In the genomic region with DNA sequence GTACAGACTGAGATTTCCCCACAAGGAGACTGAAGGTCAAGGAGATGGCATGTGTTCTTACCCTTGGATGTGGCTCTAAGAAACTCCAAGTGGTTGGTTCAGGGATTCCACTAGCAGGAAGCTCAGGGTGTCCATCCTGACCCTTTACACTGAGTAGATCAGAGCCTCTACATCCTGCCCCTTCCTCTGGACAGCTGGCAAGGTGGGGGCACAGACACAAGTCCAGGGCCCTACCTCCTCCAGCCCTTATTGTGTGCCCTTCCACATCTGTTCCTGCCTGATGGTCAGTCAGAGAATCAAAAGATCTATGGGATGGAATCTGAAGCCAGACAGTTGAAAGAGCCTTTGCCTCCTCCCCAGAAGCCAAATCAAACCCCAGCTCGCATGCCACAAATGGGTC, we compare ENCODE assay signal across 11 mouse cellular contexts.
"Had no signal": no experiment of that assay in that cellular context is flagged by ENCODE, and none has a peak within 500 bp of the region (broad histone marks: within the 10 kb centered on the region; RNA-seq: fewer than 3 reads in every experiment).

No protein-coding gene starts in this region.

- H3K27me3 ChIP-seq: limb, embryonic 15.5 days; liver, embryonic 12.5 days had no signal

- H3K27ac ChIP-seq: kidney, postnatal 0 days; limb, embryonic 15.5 days; liver, embryonic 12.5 days; midbrain, embryonic 10.5 days; stomach, postnatal 0 days had no signal

- ATAC-seq: liver, embryonic 12.5 days had no signal

- H3K9ac ChIP-seq: limb, embryonic 15.5 days; liver, embryonic 12.5 days; lung, embryonic 14.5 days had no signal

- H3K4me1 ChIP-seq: limb, embryonic 15.5 days; liver, embryonic 12.5 days; midbrain, embryonic 10.5 days had no signal

- H3K36me3 ChIP-seq: limb, embryonic 15.5 days; liver, embryonic 12.5 days; midbrain, embryonic 10.5 days had no signal

- H3K4me2 ChIP-seq: limb, embryonic 15.5 days; liver, embryonic 12.5 days; lung, embryonic 14.5 days had no signal

- DNase-seq: kidney, adult 9 months; layer of hippocampus, adult 9-11 months; layer of hippocampus, postnatal 36 days; lung, postnatal 10 days; lung, postnatal 4 days had no signal

- H3K9me3 ChIP-seq: limb, embryonic 15.5 days; liver, embryonic 12.5 days; midbrain, embryonic 10.5 days had no signal

- H3K4me3 ChIP-seq: limb, embryonic 15.5 days; liver, embryonic 12.5 days; midbrain, embryonic 10.5 days had no signal
